Mouse (Mus musculus) hindbrain, embryonic 10.5 days (tissue): Measurements from ENCODE around the gene Loxl1. TPM values are rescaled to one million over a fixed set of nuclear protein-coding genes. Genes with fewer than 3 reads are reported as not detected.
A peak's percentile ranks its signal among the peaks of the same experiment; 100 is the strongest.

ENCODE experiments used
- DNase-seq: peaks from one replicate; pipeline ENCODE4 v3.0.0-alpha.2; 2017; ENCODE audit warnings: low spot score
- H3K27ac ChIP-seq: fragments of 300-500 bp; sonication (generic); 2 replicates; pipeline ENCODE4 v1.5.1; 2016; ENCODE audit warnings: mild to moderate bottlenecking, moderate library complexity
- H3K27me3 ChIP-seq: fragments of 300-500 bp; sonication (generic); 2 replicates; pipeline ENCODE4 v1.6.1; 2016; ENCODE audit warnings: mild to moderate bottlenecking; ENCODE audit not compliant: poor library complexity, insufficient read depth, severe bottlenecking
- H3K36me3 ChIP-seq: fragments of 300-500 bp; sonication (generic); 2 replicates; pipeline ENCODE4 v1.6.1; 2016; ENCODE audit warnings: mild to moderate bottlenecking, moderate library complexity
- H3K4me1 ChIP-seq: fragments of 300-500 bp; sonication (generic); replicated peaks from 2 replicates; pipeline ENCODE4 v1.6.1; 2016; ENCODE audit warnings: mild to moderate bottlenecking
- H3K4me3 ChIP-seq: fragments of 300-500 bp; sonication (generic); 2 replicates; pipeline ENCODE4 v1.5.1; 2016; ENCODE audit warnings: mild to moderate bottlenecking, moderate library complexity
- H3K9me3 ChIP-seq: fragments of 300-500 bp; sonication (generic); 2 replicates; pipeline ENCODE4 v1.6.1; 2016; ENCODE audit warnings: mild to moderate bottlenecking, moderate library complexity
- WGBS: fragments of 180-500 bp; shearing (Covaris S2); methylation state at CpG from one replicate; pipeline ENCODE4 v1.1.7; 2016; 5-methylcytosine and 5-hydroxymethylcytosine counted together
- polyA plus RNA-seq: library from polyadenylated mRNA; unstranded; fragments of >200 nt; fragmentation: Nextera tagmentation; extraction: Ambion mirVana; gene quantifications from 2 replicates; pipeline ENCODE4 v1.2.1, GENCODE M21; 2016

Loxl1 gene
- polyA plus RNA-seq, 1 experiment from 2014 or later, result 14.5 TPM

DNA sequence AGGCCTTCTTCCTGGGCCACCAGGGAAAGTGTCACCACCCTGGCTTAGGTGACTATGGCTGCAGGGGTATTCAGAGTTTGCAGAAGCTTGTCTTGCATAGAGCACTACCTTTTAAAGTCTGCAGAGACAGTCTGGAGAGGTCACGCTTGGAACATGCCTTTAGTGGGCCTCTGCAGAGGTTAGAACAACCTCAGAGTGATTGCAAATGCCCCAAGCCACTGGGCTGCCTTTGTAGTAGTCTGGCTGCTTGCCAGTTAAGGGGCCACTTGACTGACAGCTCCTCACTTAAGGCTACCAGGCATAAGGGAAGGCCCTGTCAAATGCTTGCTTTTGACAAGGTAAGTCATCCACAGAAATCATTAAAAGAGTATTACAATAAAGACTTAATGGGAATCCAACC is 14.4 kb upstream of the Loxl1 start:
- DNase-seq, result no peak
- peaks cover 10% of the 10 kb centered on the region for H3K4me1 ChIP-seq
- H3K27ac ChIP-seq, result no peak overlapping the region
- no peak overlapping the region for H3K4me3 ChIP-seq
- H3K27me3 ChIP-seq, result no peaks in the 10 kb centered on the region
- 68% methylated on average over 1 of the region's 1 CpGs for WGBS
- no peaks in the 10 kb centered on the region for H3K36me3 ChIP-seq
- no peaks in the 10 kb centered on the region for H3K9me3 ChIP-seq

DNA sequence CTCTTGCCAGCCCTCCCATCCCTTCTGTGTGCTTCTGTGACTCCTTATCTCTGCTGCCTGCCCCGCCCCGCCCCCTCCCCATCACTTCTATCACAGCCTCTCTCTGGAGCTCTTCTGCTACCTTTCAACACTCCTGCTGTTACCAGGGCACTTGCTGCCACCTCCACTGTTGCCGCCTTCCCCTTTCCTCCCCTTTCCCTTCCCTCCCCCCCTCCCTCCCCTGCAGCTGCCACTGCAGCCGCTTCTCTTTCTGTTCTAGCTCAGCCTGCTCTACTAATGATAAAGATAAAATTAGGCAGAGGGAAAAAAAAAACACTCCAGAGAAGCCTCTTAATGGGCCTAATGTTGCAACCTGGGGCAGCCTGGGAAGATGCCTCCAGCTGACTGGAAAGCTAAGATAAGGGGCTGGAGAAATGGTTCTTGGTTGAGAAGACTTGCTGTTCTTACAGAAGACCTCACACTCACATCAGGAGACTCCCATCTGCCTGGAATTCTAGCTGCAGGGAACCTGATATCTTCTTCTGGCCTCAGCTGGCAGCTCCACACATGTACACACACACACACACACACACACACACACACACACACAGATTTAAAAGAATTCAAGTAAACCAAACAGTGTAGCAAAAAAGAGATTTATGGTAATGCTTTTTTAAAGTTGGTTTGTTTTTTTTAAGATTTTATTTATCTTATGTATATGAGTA is 13.6 kb upstream of the Loxl1 start:
- H3K36me3 ChIP-seq, result no peaks in the 10 kb centered on the region
- H3K4me3 ChIP-seq, result no peak overlapping the region
- DNase-seq, result no peak
- H3K27me3 ChIP-seq, result no peaks in the 10 kb centered on the region
- H3K9me3 ChIP-seq, result no peaks in the 10 kb centered on the region
- peak overlapping the region; percentile 16; the same call in 1 of the 2 replicates for H3K27ac ChIP-seq
- 21% methylated on average over 4 of the region's 4 CpGs for WGBS
- H3K4me1 ChIP-seq, result peaks cover 10% of the 10 kb centered on the region

DNA sequence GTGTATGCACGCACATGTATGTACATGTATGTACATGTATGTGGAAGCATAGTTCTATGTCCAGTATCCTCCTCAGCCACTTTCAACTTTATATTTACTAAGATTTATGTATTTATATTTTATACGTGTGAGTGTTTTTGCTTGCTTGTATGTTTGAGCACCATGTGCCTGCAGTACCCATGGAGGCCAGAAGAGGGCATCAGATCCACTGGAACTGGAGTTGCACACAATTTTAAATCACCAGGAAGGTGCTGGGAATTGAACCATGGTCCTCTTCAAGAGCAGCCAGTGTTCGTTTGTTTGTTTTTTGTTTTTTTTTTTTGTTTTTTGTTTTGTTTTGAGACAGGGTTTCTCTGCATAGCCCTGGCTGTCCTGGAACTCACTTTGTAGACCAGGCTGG is 8.7 kb upstream of the Loxl1 start:
- no peaks in the 10 kb centered on the region for H3K9me3 ChIP-seq
- WGBS, result 94% methylated on average over 3 of the region's 3 CpGs
- H3K27me3 ChIP-seq, result no peaks in the 10 kb centered on the region

DNA sequence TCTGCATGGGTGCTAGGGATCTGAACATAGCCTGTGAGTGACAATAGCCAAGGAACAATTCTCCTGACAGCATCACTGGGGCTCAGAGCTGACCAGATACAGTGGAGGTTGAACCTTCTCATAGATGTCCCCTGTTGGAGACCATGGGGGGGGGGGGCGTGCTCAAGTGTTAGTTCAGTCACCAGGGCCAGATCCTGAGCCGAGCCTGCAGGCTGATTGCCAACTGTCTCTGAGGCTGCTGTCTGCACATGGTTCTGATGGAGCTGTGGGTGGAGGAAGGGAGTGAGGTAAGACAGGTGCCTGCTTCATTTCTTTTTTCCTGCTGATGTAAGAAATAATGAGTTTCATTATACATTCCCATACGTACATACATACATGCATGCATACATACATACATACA is 5.3 kb upstream of the Loxl1 start:
- no peak overlapping the region for H3K4me3 ChIP-seq
- peaks cover 10% of the 10 kb centered on the region for H3K27me3 ChIP-seq
- DNase-seq, result no peak
- H3K36me3 ChIP-seq, result no peaks in the 10 kb centered on the region
- no peaks in the 10 kb centered on the region for H3K9me3 ChIP-seq
- peaks cover 41% of the 10 kb centered on the region for H3K4me1 ChIP-seq
- H3K27ac ChIP-seq, result no peak overlapping the region
- WGBS, result 90% methylated on average over 3 of the region's 3 CpGs

More for the DNA sequence above, 8.7 kb upstream of the Loxl1 start:
- no peak for DNase-seq
- Histone ChIP-seq H3K36me3 (no peaks in the 10 kb centered on the region), H3K4me1 (peaks cover 13% of the 10 kb centered on the region), H3K27ac (no peak overlapping the region), H3K4me3 (no peak overlapping the region)

DNA sequence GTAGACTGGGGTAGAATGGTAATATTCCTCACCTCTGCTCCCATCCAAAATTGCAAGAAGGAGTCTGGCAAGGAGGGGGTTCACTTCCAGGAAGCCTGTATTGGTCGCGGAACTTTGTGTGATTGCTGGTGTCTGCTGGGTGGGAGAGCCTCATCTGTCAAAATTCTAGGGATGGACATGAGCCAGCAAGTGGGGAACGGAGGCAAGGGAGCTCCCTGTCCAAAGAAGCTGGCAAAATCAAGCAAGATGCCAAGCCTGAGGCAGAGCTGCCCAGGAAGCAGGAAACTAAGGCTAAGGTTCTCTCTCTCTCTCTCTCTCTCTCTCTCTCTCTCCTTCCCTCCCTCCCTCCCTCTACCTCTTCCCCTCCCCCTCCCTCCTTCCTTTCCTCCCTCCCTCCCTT is 4.4 kb upstream of the Loxl1 start:
- Histone ChIP-seq H3K9me3 (no peaks in the 10 kb centered on the region), H3K36me3 (no peaks in the 10 kb centered on the region), H3K4me1 (peaks cover 50% of the 10 kb centered on the region), H3K27ac (no peak overlapping the region; the same call in 1 of the 2 replicates), H3K27me3 (peaks cover 19% of the 10 kb centered on the region), H3K4me3 (no peak overlapping the region)
- DNase-seq, result no peak
- WGBS, result 81% methylated on average over 3 of the region's 3 CpGs

DNA sequence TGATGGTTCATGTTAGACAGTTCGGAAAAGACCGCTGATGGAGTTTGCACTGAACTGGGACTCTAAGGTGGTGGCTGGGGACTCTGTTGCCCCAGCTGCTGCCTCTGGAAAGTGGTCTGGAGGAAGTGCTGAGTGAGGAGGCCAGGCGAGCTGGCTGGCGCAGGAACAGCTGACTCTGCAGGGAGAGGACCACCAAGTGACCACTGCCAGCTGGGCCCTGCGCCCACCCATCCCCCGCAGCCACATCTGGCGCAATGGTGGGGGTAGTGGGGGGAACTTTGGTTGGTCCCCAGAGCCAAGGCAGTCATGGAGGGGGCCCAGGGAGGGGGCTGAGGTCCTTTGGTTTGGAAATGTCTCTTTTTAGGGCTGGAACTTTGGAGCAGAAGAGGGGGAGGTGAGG is 3.8 kb upstream of the Loxl1 start:
- peaks cover 25% of the 10 kb centered on the region for H3K27me3 ChIP-seq
- no peaks in the 10 kb centered on the region for H3K9me3 ChIP-seq
- H3K4me3 ChIP-seq, result no peak overlapping the region
- WGBS, result 59% methylated on average over 7 of the region's 7 CpGs
- H3K27ac ChIP-seq, result peak overlapping the region; percentile 50; the same call in 1 of the 2 replicates
- no peak for DNase-seq
- peaks cover 56% of the 10 kb centered on the region for H3K4me1 ChIP-seq
- no peaks in the 10 kb centered on the region for H3K36me3 ChIP-seq

DNA sequence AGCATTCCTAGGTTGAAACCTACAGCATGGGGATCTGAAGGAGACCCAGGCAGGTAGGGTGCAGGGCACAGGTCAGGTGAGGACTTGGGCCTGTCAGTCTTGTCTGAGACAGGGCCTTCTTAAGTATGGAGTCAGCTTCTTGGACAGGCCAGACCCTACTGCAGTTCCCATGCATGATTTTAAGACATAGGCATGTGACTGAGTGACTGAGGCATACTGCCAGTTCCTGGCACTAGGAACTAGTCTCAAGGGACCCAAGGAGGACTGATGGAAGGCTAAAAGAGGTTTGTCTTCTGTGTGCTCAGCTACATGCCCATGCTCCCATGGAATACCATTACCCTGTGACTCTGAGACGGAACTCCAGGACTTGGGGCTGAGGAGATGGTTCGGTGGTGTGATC is 2.9 kb upstream of the Loxl1 start:
- Histone ChIP-seq H3K9me3 (no peaks in the 10 kb centered on the region), H3K4me1 (peaks cover 59% of the 10 kb centered on the region), H3K27ac (peak overlapping the region; percentile 78), H3K4me3 (no peak overlapping the region), H3K27me3 (peaks cover 34% of the 10 kb centered on the region), H3K36me3 (no peaks in the 10 kb centered on the region)
- WGBS, result 92% methylated on average over 2 of the region's 2 CpGs
- DNase-seq, result no peak

DNA sequence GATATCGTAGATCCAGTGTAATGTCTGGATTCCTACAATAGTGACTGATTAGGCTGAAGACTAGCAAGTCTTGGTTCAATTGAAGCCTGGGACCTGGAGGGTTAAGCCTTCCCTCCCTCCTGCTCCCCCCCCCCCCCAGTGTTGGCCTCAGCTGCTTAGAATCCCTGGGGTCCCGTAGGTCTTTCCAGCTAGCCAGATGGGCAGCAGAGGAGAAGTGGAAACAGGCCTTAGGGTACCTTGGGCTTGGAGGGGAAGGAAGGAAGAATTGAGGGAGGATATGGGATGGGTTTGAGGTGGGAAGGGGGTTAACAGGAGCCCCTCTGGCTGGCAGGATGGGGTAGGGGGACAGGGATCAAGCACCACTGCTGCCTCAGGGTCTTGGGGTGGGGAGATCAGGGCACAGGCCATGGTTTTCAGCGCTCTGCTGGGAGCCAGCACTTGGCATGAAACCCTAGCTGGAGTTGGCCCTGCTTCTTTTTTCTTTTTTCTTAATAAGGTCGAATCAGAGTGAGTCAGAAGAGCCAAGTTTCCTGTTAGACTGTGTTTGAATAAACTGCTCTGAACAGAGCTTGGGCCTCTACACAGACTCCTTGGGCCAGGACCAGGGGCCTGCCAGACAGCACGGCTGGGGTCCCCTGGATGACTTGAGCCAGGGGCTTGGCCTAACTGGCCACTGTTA is 1.8 kb upstream of the Loxl1 start:
- H3K36me3 ChIP-seq, result no peaks in the 10 kb centered on the region
- H3K9me3 ChIP-seq, result no peaks in the 10 kb centered on the region
- DNase-seq, result peak; percentile 42
- WGBS, result 39% methylated on average over 5 of the region's 5 CpGs
- H3K4me1 ChIP-seq, result peaks cover 66% of the 10 kb centered on the region
- no peak overlapping the region for H3K4me3 ChIP-seq
- peaks cover 45% of the 10 kb centered on the region for H3K27me3 ChIP-seq
- peak overlapping the region; percentile 78 for H3K27ac ChIP-seq

DNA sequence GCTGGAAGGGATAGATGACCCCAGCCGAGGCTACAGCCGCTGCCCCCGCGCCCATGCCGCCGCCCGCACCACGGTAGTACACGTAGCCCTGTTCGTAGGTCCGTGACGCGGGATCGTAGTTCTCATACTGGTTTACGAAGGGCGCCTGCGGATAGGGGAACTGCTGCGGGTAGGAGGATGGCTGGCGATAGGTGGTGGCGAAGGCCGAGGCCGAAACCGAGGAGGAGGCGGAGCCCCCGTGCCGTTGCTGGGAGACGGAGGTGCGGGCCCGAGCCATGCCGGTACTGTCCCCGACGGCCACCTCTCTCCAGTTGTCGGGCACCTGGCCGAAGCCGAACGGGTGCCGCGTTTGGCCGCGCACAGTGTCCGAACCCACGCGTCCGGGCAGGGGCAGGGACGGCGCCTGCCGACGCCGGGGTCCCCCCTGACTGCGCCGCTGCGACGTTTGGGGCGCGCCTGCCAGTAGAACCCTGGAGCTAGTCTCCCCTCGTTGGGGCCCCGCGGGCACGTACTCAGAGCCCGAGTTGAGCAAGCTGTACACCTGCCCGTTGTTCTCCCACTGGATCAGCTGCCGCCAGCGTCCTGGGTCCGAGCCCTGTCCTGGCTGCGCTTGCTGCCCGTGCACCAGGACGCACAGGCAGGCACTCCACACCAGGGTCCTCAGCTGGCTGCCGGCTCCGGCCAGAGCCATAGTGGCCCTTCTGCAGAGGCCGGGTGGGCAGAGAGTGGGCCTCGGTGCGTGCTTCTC is 616 bp downstream of the Loxl1 start:
- no peaks in the 10 kb centered on the region for H3K9me3 ChIP-seq
- peak overlapping the region; percentile 55 for H3K4me3 ChIP-seq
- H3K4me1 ChIP-seq, result peaks cover 80% of the 10 kb centered on the region
- 2% methylated on average over 72 of the region's 72 CpGs for WGBS
- H3K27me3 ChIP-seq, result peaks cover 50% of the 10 kb centered on the region
- peak; percentile 57 for DNase-seq
- no peaks in the 10 kb centered on the region for H3K36me3 ChIP-seq
- peak overlapping the region; percentile 87 for H3K27ac ChIP-seq

DNA sequence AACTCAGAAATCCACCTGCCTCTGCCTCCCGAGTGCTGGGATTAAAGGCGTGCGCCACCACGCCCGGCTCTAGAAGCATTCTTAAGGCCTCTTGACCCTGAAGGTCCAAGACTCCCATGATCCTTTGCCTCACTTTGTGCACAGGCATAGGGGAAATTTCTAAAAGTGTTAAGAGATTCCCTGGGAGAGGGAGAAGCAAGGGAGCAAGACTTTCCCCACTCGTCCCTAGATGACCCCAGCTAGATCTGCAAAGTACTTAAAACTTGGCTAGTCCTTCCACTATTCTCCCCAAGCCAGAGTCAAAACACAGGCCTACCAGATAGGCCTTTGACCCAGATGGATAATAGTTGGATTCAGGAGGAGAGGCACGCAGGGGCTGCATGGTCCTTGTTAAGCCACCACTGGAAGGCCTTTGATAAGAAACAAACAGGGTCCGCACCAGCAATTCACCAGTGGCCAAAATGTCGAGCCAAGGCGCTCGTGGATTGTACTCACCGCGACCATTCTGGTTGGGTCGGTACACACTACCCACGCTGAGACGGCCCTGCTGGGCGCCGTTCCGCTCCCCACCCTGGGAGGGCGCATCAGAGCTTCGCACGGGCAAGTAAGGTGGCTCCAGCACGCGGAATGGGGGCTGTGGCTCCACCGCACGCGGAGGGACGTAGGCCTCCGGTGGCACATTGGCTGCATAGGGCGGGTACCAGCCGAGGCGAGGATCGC is 1.6 kb downstream of the Loxl1 start:
- Histone ChIP-seq H3K36me3 (no peaks in the 10 kb centered on the region), H3K27me3 (peaks cover 50% of the 10 kb centered on the region), H3K4me3 (peak overlapping the region; percentile 55), H3K4me1 (peaks cover 76% of the 10 kb centered on the region), H3K9me3 (no peaks in the 10 kb centered on the region), H3K27ac (peak overlapping the region; percentile 87; the same call in 1 of the 2 replicates)
- no peak for DNase-seq
- WGBS, result 55% methylated on average over 33 of the region's 33 CpGs

DNA sequence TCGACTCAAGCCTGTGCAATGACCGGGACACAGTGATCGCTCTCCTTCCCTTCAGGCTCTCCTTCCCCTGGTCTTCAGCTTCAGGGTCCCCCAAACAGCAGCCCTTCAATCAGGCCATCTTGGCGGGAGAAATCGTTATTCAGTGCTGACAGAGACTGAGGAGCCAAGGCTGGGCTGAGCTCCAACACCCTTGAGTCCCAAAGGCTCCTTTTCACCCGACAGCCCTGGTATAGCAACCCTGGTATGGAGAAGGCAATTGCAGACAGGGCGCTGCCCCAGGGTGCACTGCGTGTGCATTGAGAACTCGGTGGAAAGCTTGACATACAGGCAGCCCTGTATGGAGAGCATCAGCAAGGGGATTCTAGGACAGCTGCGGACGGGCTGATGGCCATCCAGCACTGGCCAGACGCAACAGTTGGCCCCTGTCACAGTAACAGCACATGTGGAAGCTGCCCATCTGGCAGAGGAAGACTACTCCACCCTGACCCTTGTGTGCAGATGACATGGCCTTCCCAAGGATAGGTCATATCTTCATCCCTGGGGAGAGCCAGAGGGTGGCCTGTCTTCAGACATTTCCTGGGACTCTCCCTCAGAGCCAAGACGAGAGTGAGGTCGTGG is 2.8 kb downstream of the Loxl1 start:
- no peak for DNase-seq
- WGBS, result 81% methylated on average over 14 of the region's 14 CpGs
- peaks cover 50% of the 10 kb centered on the region for H3K27me3 ChIP-seq

DNA sequence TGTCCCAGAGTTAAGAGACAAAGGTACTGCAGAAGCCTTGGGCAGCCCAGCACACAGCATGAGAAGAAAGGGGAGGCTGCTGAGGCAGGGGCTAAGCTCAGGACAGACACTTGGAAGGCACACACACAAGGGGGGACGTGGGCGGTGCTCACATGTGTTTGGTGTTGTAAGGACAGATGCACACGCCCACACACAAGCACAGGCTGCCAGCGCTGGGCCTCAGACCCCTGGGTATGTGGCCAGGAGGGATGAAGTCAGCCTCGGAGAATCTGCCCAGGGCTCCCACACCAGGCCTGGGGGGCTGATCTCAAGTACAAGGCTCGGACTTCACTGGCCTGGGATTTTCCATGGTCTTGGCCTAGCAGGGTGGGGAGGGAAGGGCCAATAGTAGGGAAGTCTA is 4.6 kb downstream of the Loxl1 start:
- 32% methylated on average over 6 of the region's 6 CpGs for WGBS

More for the DNA sequence above, 2.8 kb downstream of the Loxl1 start:
- Histone ChIP-seq H3K9me3 (no peaks in the 10 kb centered on the region), H3K4me3 (no peak overlapping the region), H3K4me1 (peaks cover 77% of the 10 kb centered on the region), H3K36me3 (no peaks in the 10 kb centered on the region), H3K27ac (no peak overlapping the region)

More for the DNA sequence above, 4.6 kb downstream of the Loxl1 start:
- no peak for DNase-seq
- Histone ChIP-seq H3K27me3 (peaks cover 41% of the 10 kb centered on the region), H3K9me3 (no peaks in the 10 kb centered on the region), H3K36me3 (no peaks in the 10 kb centered on the region), H3K4me1 (peaks cover 75% of the 10 kb centered on the region), H3K4me3 (no peak overlapping the region), H3K27ac (peak overlapping the region; percentile 74)
